Mouse (Mus musculus): Measurements from ENCODE around the gene C1qtnf1.
"Not testable (repeated sequence)": the region's sequence is repeated elsewhere in the genome, so short reads cannot be mapped to it uniquely, and the experiment has no call there.

- not testable (repeated sequence) for TF ChIP-seq POLR2A (IDR thresholded peaks at IDR 0.05; ENCODE audit: low read depth, low read length); CTCF (conservative IDR thresholded peaks at IDR 0.05; ENCODE audit: insufficient read depth, insufficient read length, low read depth, low read length)
Observed at GRCm38 (mm10) chr11:118387816-118388215, 40.2 kb upstream of the C1qtnf1 start.
